Mouse (Mus musculus) cortical plate, adult 2 months (tissue): ENCODE results near the gene Atf7ip.

ENCODE experiments used
- CTCF ChIP-seq: fragments of 200-500 bp; IDR thresholded peaks from 2 replicates; pipeline ENCODE4 v1.5.1; 2011; ENCODE audit warnings: mild to moderate bottlenecking, control low read depth, low read length; ENCODE audit not compliant: insufficient read depth; ENCODE audit errors: extremely low read depth
- POLR2A ChIP-seq: fragments of 200-500 bp; IDR thresholded peaks from 2 replicates; pipeline ENCODE4 v1.6.1; 2011; ENCODE audit warnings: mild to moderate bottlenecking, low read length, control low read depth; ENCODE audit not compliant: insufficient read depth; ENCODE audit errors: extremely low read depth

GRCm38 (mm10) chr6:136520361-136520760, 14.4 kb downstream of the Atf7ip start:
- TF ChIP-seq CTCF (no peak), POLR2A (no peak)
